Mouse (Mus musculus): ENCODE data around the gene Adgrv1. TPM values are rescaled to one million over a fixed set of nuclear protein-coding genes. Genes with fewer than 3 reads are reported as not detected.

The Adgrv1 gene
- polyA plus RNA-seq, 1 experiment: 11.3 TPM

GRCm38 (mm10) chr13:81335241-81335640 lies 297.7 kb downstream of the Adgrv1 start:
- TF ChIP-seq EP300 (IDR thresholded peaks at IDR 0.05; ENCODE audit: insufficient read depth, low read depth, low read length) (no peak), CTCF (IDR thresholded peaks at IDR 0.05; ENCODE audit: low read depth, low read length) (no peak), POLR2A (IDR thresholded peaks at IDR 0.05; ENCODE audit: insufficient read depth, low read length) (no peak)
- H3K4me1 ChIP-seq (ENCODE audit: control insufficient read depth, insufficient read depth, low read length): no peaks in the 10 kb centered on the region
- no peak overlapping the region for H3K4me3 ChIP-seq (ENCODE audit: low read depth, low read length)

GRCm38 (mm10) chr13:81332018-81332417 lies 300.9 kb downstream of the Adgrv1 start:
- no peaks in the 10 kb centered on the region for H3K4me1 ChIP-seq (ENCODE audit: control insufficient read depth, insufficient read depth, low read length)
- H3K9me3 ChIP-seq (replicated peaks; ENCODE audit: control insufficient read depth, insufficient read depth, low read length, poor library complexity, severe bottlenecking): no peaks in the 10 kb centered on the region
- H3K27ac ChIP-seq (ENCODE audit: insufficient read depth, low read length): no peak overlapping the region
- no peaks in the 10 kb centered on the region for H3K27me3 ChIP-seq (ENCODE audit: control insufficient read depth, insufficient read depth, low read length, poor library complexity, severe bottlenecking)
- no peak overlapping the region for H3K9ac ChIP-seq (ENCODE audit: low read depth, poor library complexity, severe bottlenecking)
- H3K36me3 ChIP-seq (ENCODE audit: control insufficient read depth, insufficient read depth, low read length, poor library complexity, severe bottlenecking): no peaks in the 10 kb centered on the region
- H3K4me3 ChIP-seq (ENCODE audit: low read depth, low read length): no peak overlapping the region
- no peak for TF ChIP-seq CTCF (IDR thresholded peaks at IDR 0.05; ENCODE audit: low read depth, low read length)

More at GRCm38 (mm10) chr13:81335241-81335640, 297.7 kb downstream of the Adgrv1 start:
- Histone ChIP-seq H3K27ac (ENCODE audit: insufficient read depth, low read length) (no peak overlapping the region), H3K27me3 (ENCODE audit: control insufficient read depth, insufficient read depth, low read length, poor library complexity, severe bottlenecking) (no peaks in the 10 kb centered on the region), H3K9ac (ENCODE audit: low read depth, poor library complexity, severe bottlenecking) (no peak overlapping the region), H3K36me3 (ENCODE audit: control insufficient read depth, insufficient read depth, low read length, poor library complexity, severe bottlenecking) (no peaks in the 10 kb centered on the region), H3K9me3 (replicated peaks; ENCODE audit: control insufficient read depth, insufficient read depth, low read length, poor library complexity, severe bottlenecking) (no peaks in the 10 kb centered on the region)

GRCm38 (mm10) chr13:81329762-81330161 lies 303.2 kb downstream of the Adgrv1 start:
- H3K4me3 ChIP-seq (ENCODE audit: low read depth, low read length): no peak overlapping the region
- no peak overlapping the region for H3K9ac ChIP-seq (ENCODE audit: low read depth, poor library complexity, severe bottlenecking)
- no peaks in the 10 kb centered on the region for H3K36me3 ChIP-seq (ENCODE audit: control insufficient read depth, insufficient read depth, low read length, poor library complexity, severe bottlenecking)
- H3K27ac ChIP-seq (ENCODE audit: insufficient read depth, low read length): no peak overlapping the region
- H3K4me1 ChIP-seq (ENCODE audit: control insufficient read depth, insufficient read depth, low read length): no peaks in the 10 kb centered on the region
- no peaks in the 10 kb centered on the region for H3K27me3 ChIP-seq (ENCODE audit: control insufficient read depth, insufficient read depth, low read length, poor library complexity, severe bottlenecking)
- no peak for TF ChIP-seq EP300 (IDR thresholded peaks at IDR 0.05; ENCODE audit: insufficient read depth, low read depth, low read length)
- TF ChIP-seq CTCF (IDR thresholded peaks at IDR 0.05; ENCODE audit: low read depth, low read length): no peak
- TF ChIP-seq POLR2A (IDR thresholded peaks at IDR 0.05; ENCODE audit: insufficient read depth, low read length): no peak
- H3K9me3 ChIP-seq (replicated peaks; ENCODE audit: control insufficient read depth, insufficient read depth, low read length, poor library complexity, severe bottlenecking): no peaks in the 10 kb centered on the region

- Histone ChIP-seq H3K36me3 (ENCODE audit: control insufficient read depth, insufficient read depth, low read length, poor library complexity, severe bottlenecking) (no peaks in the 10 kb centered on the region), H3K4me3 (ENCODE audit: low read depth, low read length) (no peak overlapping the region), H3K4me1 (ENCODE audit: control insufficient read depth, insufficient read depth, low read length) (no peaks in the 10 kb centered on the region), H3K27ac (ENCODE audit: insufficient read depth, low read length) (no peak overlapping the region), H3K27me3 (ENCODE audit: control insufficient read depth, insufficient read depth, low read length, poor library complexity, severe bottlenecking) (no peaks in the 10 kb centered on the region), H3K9ac (ENCODE audit: low read depth, poor library complexity, severe bottlenecking) (no peak overlapping the region), H3K9me3 (replicated peaks; ENCODE audit: control insufficient read depth, insufficient read depth, low read length, poor library complexity, severe bottlenecking) (no peaks in the 10 kb centered on the region)
- TF ChIP-seq CTCF (IDR thresholded peaks at IDR 0.05; ENCODE audit: low read depth, low read length) (no peak), EP300 (IDR thresholded peaks at IDR 0.05; ENCODE audit: insufficient read depth, low read depth, low read length) (no peak), POLR2A (IDR thresholded peaks at IDR 0.05; ENCODE audit: insufficient read depth, low read length) (no peak)
These were observed 304.8 kb downstream of the Adgrv1 start for GRCm38 (mm10) chr13:81328181-81328580.

GRCm38 (mm10) chr13:81325606-81326215 lies 307.2 kb downstream of the Adgrv1 start:
- no peak overlapping the region for H3K9ac ChIP-seq (ENCODE audit: low read depth, poor library complexity, severe bottlenecking)
- no peaks in the 10 kb centered on the region for H3K9me3 ChIP-seq (replicated peaks; ENCODE audit: control insufficient read depth, insufficient read depth, low read length, poor library complexity, severe bottlenecking)
- H3K4me1 ChIP-seq (ENCODE audit: control insufficient read depth, insufficient read depth, low read length): no peaks in the 10 kb centered on the region
- no peak overlapping the region for H3K4me3 ChIP-seq (ENCODE audit: low read depth, low read length)
- TF ChIP-seq EP300 (IDR thresholded peaks at IDR 0.05; ENCODE audit: insufficient read depth, low read depth, low read length) (no peak), POLR2A (IDR thresholded peaks at IDR 0.05; ENCODE audit: insufficient read depth, low read length) (no peak), CTCF (IDR thresholded peaks at IDR 0.05; ENCODE audit: low read depth, low read length) (no peak)
- H3K36me3 ChIP-seq (ENCODE audit: control insufficient read depth, insufficient read depth, low read length, poor library complexity, severe bottlenecking): no peaks in the 10 kb centered on the region
- no peak overlapping the region for H3K27ac ChIP-seq (ENCODE audit: insufficient read depth, low read length)
- H3K27me3 ChIP-seq (ENCODE audit: control insufficient read depth, insufficient read depth, low read length, poor library complexity, severe bottlenecking): no peaks in the 10 kb centered on the region

- H3K4me3 ChIP-seq (ENCODE audit: low read depth, low read length): no peak overlapping the region
- no peak overlapping the region for H3K9ac ChIP-seq (ENCODE audit: low read depth, poor library complexity, severe bottlenecking)
- H3K4me1 ChIP-seq (ENCODE audit: control insufficient read depth, insufficient read depth, low read length): no peaks in the 10 kb centered on the region
- no peak for TF ChIP-seq EP300 (IDR thresholded peaks at IDR 0.05; ENCODE audit: insufficient read depth, low read depth, low read length)
- no peak for TF ChIP-seq POLR2A (IDR thresholded peaks at IDR 0.05; ENCODE audit: insufficient read depth, low read length)
- TF ChIP-seq CTCF (IDR thresholded peaks at IDR 0.05; ENCODE audit: low read depth, low read length): no peak
- H3K27me3 ChIP-seq (ENCODE audit: control insufficient read depth, insufficient read depth, low read length, poor library complexity, severe bottlenecking): no peaks in the 10 kb centered on the region
- H3K36me3 ChIP-seq (ENCODE audit: control insufficient read depth, insufficient read depth, low read length, poor library complexity, severe bottlenecking): no peaks in the 10 kb centered on the region
- H3K9me3 ChIP-seq (replicated peaks; ENCODE audit: control insufficient read depth, insufficient read depth, low read length, poor library complexity, severe bottlenecking): no peaks in the 10 kb centered on the region
- no peak overlapping the region for H3K27ac ChIP-seq (ENCODE audit: insufficient read depth, low read length)
These were observed 309.2 kb downstream of the Adgrv1 start for GRCm38 (mm10) chr13:81323546-81324316.

Measured in ES-Bruce4 (cell line).